ENCODE assay signal across 9 mouse cellular contexts in genomic region chr11:31637788-31638373, GRCm38 (mm10). TPM values are rescaled to one million over a fixed set of nuclear protein-coding genes. Genes with fewer than 3 reads are reported as not detected.
A peak's percentile ranks its signal among the peaks of the same experiment; 100 is the strongest.
DNase-seq lines count a peak whose midpoint lies in the region; ATAC-seq lines count a peak whose summit lies in the region.
"Had no signal": no experiment of that assay in that cellular context is flagged by ENCODE, and none has a peak within 500 bp of the region (broad histone marks: within the 10 kb centered on the region; RNA-seq: fewer than 3 reads in every experiment).

No protein-coding gene starts in this region.

- no peaks in the 10 kb centered on the region for H3K9me3 ChIP-seq in hindbrain, embryonic 13.5 days

- no peak overlapping the region for H3K27ac ChIP-seq in hindbrain, embryonic 13.5 days
- H3K27ac ChIP-seq: macrophage had no signal

- H3K9ac ChIP-seq in hindbrain, embryonic 13.5 days, result no peak overlapping the region

- peak; percentile 76 for DNase-seq in R1 (ENCODE audit: low read depth, low spot score)
- peak; percentile 56 for DNase-seq in cerebellum, adult 9-10 months
- DNase-seq in forelimb bud, embryonic 11.5 days (ENCODE audit: low read depth, low spot score), result peak; percentile 69
- peak; percentile 52 to 65 for DNase-seq in layer of hippocampus, postnatal 36 days
- DNase-seq in right cerebral cortex, postnatal 14 days, result peak; percentile 82
- DNase-seq in urinary bladder, postnatal 36 days (ENCODE audit: low spot score in 2 of 2), result peak; percentile 38 to 57

- no peaks in the 10 kb centered on the region for H3K4me1 ChIP-seq in hindbrain, embryonic 13.5 days (replicated peaks)

- no peak overlapping the region for H3K4me3 ChIP-seq in hindbrain, embryonic 13.5 days

- peak; percentile 79 for ATAC-seq in hindbrain, embryonic 13.5 days (ENCODE audit: low FRiP score)
- ATAC-seq in megakaryocyte progenitor cell, adult 5-6 weeks (replicated peaks; ENCODE audit: poor library complexity), result peak; percentile 96

- WGBS in hindbrain, embryonic 13.5 days, result 28% methylated on average over 10 of the region's 10 CpGs

- H3K36me3 ChIP-seq in hindbrain, embryonic 13.5 days, result no peaks in the 10 kb centered on the region

- no peaks in the 10 kb centered on the region for H3K27me3 ChIP-seq in hindbrain, embryonic 13.5 days

- no peak overlapping the region for H3K4me2 ChIP-seq in hindbrain, embryonic 13.5 days

RNA-seq across cellular contexts. Expression of gene Bod1, which starts 33.8 kb away (rescaled TPM):
- 152 and 153 TPM in 2 replicates for polyA plus RNA-seq in hindbrain, embryonic 13.5 days (2015; fragmentation: Nextera tagmentation; extraction: Ambion mirVana)
- 100 to 1,000 TPM in 1 of 2 experiments, 10 to 100 TPM in 1; 96.5 to 101 TPM for total RNA-seq in layer of hippocampus, postnatal 36 days (2021)
- total RNA-seq in megakaryocyte progenitor cell, adult 5-6 weeks (2015), result 16.2 and 17.8 TPM in 2 replicates
- 16.4 and 19.2 TPM in 2 replicates for total RNA-seq in megakaryocyte progenitor cell, adult 5-6 weeks (2017)

Comparison
In these comparisons a context has a peak if more than half of its experiments do, and no peak if none do; other contexts are left out.
1. RNA of gene Bod1, which starts 33.8 kb away (total RNA-seq): 96.5 to 101 TPM in layer of hippocampus, postnatal 36 days; 16.2 to 19.2 TPM in megakaryocyte progenitor cell, adult 5-6 weeks; every median in the first group is over 4 times any median in the second.
2. Peak in every context shown above with its lines, with median percentiles within 50 percentile points of each other: DNase-seq.